Mouse (Mus musculus): ENCODE measurements at regions not wholly inside any gene's neighbourhood (a gene's known extent, or its start where the extent isn't known, plus 50 kb on each side); places are given as distances from the start of the nearest gene placed in this dataset.
A peak's percentile ranks its signal among the peaks of the same experiment; 100 is the strongest.

GRCm38 (mm10) chr13:25594629-25595028 is 324.3 kb upstream of the Nrsn1 start:
- Histone ChIP-seq H3K9me3 (ENCODE audit: control insufficient read depth, low read length) (no peaks in the 10 kb centered on the region), H3K9ac (ENCODE audit: low read length) (no peak overlapping the region), H3K4me3 (ENCODE audit: low read depth, low read length) (no peak overlapping the region), H3K27me3 (ENCODE audit: control insufficient read depth, insufficient read depth, low read length) (no peaks in the 10 kb centered on the region), H3K4me2 (ENCODE audit: low read depth, low read length, severe bottlenecking) (no peak overlapping the region), H3K27ac (ENCODE audit: low read depth, low read length) (no peak overlapping the region), H3K4me1 (replicated peaks; ENCODE audit: control insufficient read depth, insufficient read depth, low read length) (no peaks in the 10 kb centered on the region), H3K36me3 (ENCODE audit: control insufficient read depth, insufficient read depth, low read length) (no peaks in the 10 kb centered on the region)
- WGBS, result 93% methylated on average over 3 of the region's 3 CpGs
- no peak for DNase-seq (ENCODE audit: low spot score)
- no peak for ATAC-seq (replicated peaks; ENCODE audit: low FRiP score)

DNA sequence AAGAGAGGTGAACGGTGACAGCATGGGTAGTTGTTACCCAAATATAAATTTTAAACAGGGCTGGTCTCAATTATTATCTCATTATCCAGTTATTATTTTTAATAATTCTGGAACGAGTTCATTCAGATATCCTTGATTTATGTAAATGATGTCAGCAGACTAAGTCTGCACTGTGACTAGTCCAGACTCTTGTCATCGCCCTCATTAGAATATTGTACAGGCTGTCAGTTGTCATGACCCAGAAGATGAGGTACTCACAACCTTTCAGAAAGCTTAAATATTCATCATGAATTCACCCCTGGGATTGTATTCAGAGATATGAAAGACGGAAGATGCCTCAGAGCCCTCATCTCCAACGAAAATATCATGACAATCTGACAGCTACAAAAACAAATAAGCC is 300.3 kb upstream of the Nrsn1 start:
- Histone ChIP-seq H3K4me1 (replicated peaks; ENCODE audit: control insufficient read depth, insufficient read depth, low read length) (no peaks in the 10 kb centered on the region), H3K9ac (ENCODE audit: low read length) (no peak overlapping the region), H3K27ac (ENCODE audit: low read depth, low read length) (no peak overlapping the region), H3K4me3 (ENCODE audit: low read depth, low read length) (no peak overlapping the region), H3K36me3 (ENCODE audit: control insufficient read depth, insufficient read depth, low read length) (no peaks in the 10 kb centered on the region), H3K9me3 (ENCODE audit: control insufficient read depth, low read length) (no peaks in the 10 kb centered on the region), H3K27me3 (ENCODE audit: control insufficient read depth, insufficient read depth, low read length) (no peaks in the 10 kb centered on the region), H3K4me2 (ENCODE audit: low read depth, low read length, severe bottlenecking) (no peak overlapping the region)
- 79% methylated on average over 5 of the region's 5 CpGs for WGBS
- DNase-seq (ENCODE audit: low spot score) (no peak), ATAC-seq (replicated peaks; ENCODE audit: low FRiP score) (no peak)

- ATAC-seq (replicated peaks; ENCODE audit: low FRiP score) (peak; percentile 55), DNase-seq (ENCODE audit: low spot score) (peak; percentile 59)
- Histone ChIP-seq H3K27ac (ENCODE audit: low read depth, low read length) (no peak overlapping the region), H3K4me3 (ENCODE audit: low read depth, low read length) (no peak overlapping the region), H3K9me3 (ENCODE audit: control insufficient read depth, low read length) (no peaks in the 10 kb centered on the region), H3K36me3 (ENCODE audit: control insufficient read depth, insufficient read depth, low read length) (no peaks in the 10 kb centered on the region), H3K27me3 (ENCODE audit: control insufficient read depth, insufficient read depth, low read length) (no peaks in the 10 kb centered on the region), H3K9ac (ENCODE audit: low read length) (no peak overlapping the region), H3K4me2 (ENCODE audit: low read depth, low read length, severe bottlenecking) (no peak overlapping the region), H3K4me1 (replicated peaks; ENCODE audit: control insufficient read depth, insufficient read depth, low read length) (no peaks in the 10 kb centered on the region)
- WGBS, result 14% methylated on average over 2 of the region's 2 CpGs
These were observed 292.4 kb upstream of the Nrsn1 start for GRCm38 (mm10) chr13:25562746-25563145.

DNA sequence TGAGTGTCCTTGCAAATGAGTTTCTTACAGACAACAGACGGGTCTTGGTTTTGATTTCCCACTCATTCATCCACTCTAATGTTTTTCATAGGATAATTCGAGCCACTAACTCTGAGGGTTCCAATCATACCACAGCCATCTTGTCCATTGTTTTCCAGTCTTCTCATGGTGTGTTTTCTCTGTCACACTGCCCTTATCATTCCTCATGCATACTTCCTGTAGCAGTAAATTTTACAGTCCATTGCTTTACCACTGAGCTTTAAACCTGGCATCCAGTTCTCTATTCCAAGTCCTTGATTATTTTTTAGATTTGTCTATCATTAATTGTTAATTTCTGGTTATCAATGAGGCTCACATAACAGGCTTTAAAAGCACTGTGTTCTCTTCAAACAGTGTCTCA is 290.0 kb upstream of the Nrsn1 start:
- Histone ChIP-seq H3K27ac (ENCODE audit: low read depth, low read length) (no peak overlapping the region), H3K27me3 (ENCODE audit: control insufficient read depth, insufficient read depth, low read length) (no peaks in the 10 kb centered on the region), H3K36me3 (ENCODE audit: control insufficient read depth, insufficient read depth, low read length) (no peaks in the 10 kb centered on the region), H3K9ac (ENCODE audit: low read length) (no peak overlapping the region), H3K4me2 (ENCODE audit: low read depth, low read length, severe bottlenecking) (no peak overlapping the region), H3K9me3 (ENCODE audit: control insufficient read depth, low read length) (no peaks in the 10 kb centered on the region), H3K4me3 (ENCODE audit: low read depth, low read length) (no peak overlapping the region), H3K4me1 (replicated peaks; ENCODE audit: control insufficient read depth, insufficient read depth, low read length) (no peaks in the 10 kb centered on the region)
- 48% methylated on average over 2 of the region's 2 CpGs for WGBS
- no peak for ATAC-seq (replicated peaks; ENCODE audit: low FRiP score)
- no peak for DNase-seq (ENCODE audit: low spot score)

GRCm38 (mm10) chr13:25554962-25555361 is 284.7 kb upstream of the Nrsn1 start:
- Histone ChIP-seq H3K27ac (ENCODE audit: low read depth, low read length) (no peak overlapping the region), H3K9ac (ENCODE audit: low read length) (no peak overlapping the region), H3K4me1 (replicated peaks; ENCODE audit: control insufficient read depth, insufficient read depth, low read length) (no peaks in the 10 kb centered on the region), H3K4me2 (ENCODE audit: low read depth, low read length, severe bottlenecking) (no peak overlapping the region), H3K27me3 (ENCODE audit: control insufficient read depth, insufficient read depth, low read length) (no peaks in the 10 kb centered on the region), H3K4me3 (ENCODE audit: low read depth, low read length) (no peak overlapping the region), H3K9me3 (ENCODE audit: control insufficient read depth, low read length) (no peaks in the 10 kb centered on the region), H3K36me3 (ENCODE audit: control insufficient read depth, insufficient read depth, low read length) (no peaks in the 10 kb centered on the region)
- 78% methylated on average over 6 of the region's 6 CpGs for WGBS
- ATAC-seq (replicated peaks; ENCODE audit: low FRiP score) (no peak), DNase-seq (ENCODE audit: low spot score) (no peak)

DNA sequence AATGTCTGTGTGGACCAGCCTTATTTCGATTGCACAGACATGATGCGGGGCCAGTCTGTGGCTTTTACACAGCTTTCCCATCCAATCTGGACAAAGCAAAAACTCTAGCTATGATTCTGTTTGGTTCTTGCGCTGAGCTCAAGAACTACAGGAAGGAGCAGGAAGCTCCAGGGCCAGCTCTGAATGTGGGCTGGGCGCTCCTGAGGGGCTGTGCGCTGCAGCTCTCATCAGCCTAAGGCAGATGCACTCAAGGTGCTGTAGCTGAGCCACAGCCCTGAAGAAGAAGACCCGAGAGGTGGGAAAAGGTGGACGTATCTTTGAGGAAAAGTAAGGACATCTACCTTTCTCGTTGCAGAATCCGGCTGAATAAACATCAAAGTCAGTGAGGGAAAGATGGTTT is 278.2 kb upstream of the Nrsn1 start:
- ATAC-seq (replicated peaks; ENCODE audit: low FRiP score) (no peak), DNase-seq (ENCODE audit: low spot score) (no peak)
- 92% methylated on average over 9 of the region's 9 CpGs for WGBS

DNA sequence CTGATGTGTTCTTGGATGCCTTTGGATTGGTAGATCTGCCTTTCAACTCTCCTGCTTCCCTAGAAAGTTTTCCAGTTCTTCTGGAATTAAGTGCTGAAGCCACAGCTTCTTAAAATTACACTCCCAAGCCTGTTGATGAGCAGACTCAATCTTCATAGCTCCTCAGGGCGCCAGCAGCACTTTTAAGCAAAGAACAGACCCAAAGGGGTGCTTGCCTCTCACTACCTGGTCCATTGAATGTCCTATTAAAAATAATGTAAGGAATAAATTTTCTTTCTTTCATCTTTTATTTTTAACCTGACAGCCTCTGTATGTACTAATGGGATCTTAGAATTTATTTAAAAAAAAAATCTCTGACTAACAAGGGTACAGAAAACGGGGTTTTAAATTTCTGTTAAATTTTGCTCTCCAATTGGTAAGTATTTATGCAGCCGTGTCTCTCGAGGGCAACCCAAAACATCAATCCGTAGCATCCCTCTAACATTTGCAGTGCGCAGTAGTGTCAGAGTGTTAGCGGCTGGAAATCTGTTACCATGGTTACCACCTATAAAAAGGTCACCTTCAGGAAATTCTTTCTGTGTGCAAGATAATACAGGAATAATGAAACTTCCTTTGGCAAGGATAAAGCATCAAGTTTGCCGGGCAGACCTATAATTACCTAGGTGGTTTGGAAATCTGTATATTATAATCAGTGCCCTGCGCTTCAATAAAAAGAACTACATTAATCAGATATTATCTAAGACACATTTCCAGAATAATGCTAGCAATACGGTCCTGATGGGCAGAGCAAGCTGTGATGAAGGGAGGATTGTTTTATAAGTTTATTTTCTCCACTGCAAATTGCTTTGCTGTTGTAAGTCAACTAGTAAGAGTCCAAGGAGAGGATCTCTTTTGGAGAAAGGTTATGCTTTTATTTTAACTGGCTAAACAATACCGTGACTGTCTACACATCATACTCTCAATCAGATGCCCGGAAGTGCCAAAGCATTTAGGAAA is 277.1 kb upstream of the Nrsn1 start:
- H3K4me1 ChIP-seq (replicated peaks; ENCODE audit: control insufficient read depth, insufficient read depth, low read length), result no peaks in the 10 kb centered on the region
- H3K27ac ChIP-seq (ENCODE audit: low read depth, low read length), result no peak overlapping the region
- 70% methylated on average over 12 of the region's 12 CpGs for WGBS
- H3K9ac ChIP-seq (ENCODE audit: low read length), result no peak overlapping the region
- no peaks in the 10 kb centered on the region for H3K9me3 ChIP-seq (ENCODE audit: control insufficient read depth, low read length)
- no peaks in the 10 kb centered on the region for H3K36me3 ChIP-seq (ENCODE audit: control insufficient read depth, insufficient read depth, low read length)
- no peak overlapping the region for H3K4me2 ChIP-seq (ENCODE audit: low read depth, low read length, severe bottlenecking)
- no peak overlapping the region for H3K4me3 ChIP-seq (ENCODE audit: low read depth, low read length)
- H3K27me3 ChIP-seq (ENCODE audit: control insufficient read depth, insufficient read depth, low read length), result no peaks in the 10 kb centered on the region
- ATAC-seq (replicated peaks; ENCODE audit: low FRiP score), result no peak
- no peak for DNase-seq (ENCODE audit: low spot score)

More for the DNA sequence above, 278.2 kb upstream of the Nrsn1 start:
- H3K4me1 ChIP-seq (replicated peaks; ENCODE audit: control insufficient read depth, insufficient read depth, low read length), result no peaks in the 10 kb centered on the region
- H3K27ac ChIP-seq (ENCODE audit: low read depth, low read length), result no peak overlapping the region
- H3K9me3 ChIP-seq (ENCODE audit: control insufficient read depth, low read length), result no peaks in the 10 kb centered on the region
- no peak overlapping the region for H3K9ac ChIP-seq (ENCODE audit: low read length)
- no peaks in the 10 kb centered on the region for H3K27me3 ChIP-seq (ENCODE audit: control insufficient read depth, insufficient read depth, low read length)
- H3K4me3 ChIP-seq (ENCODE audit: low read depth, low read length), result no peak overlapping the region
- no peak overlapping the region for H3K4me2 ChIP-seq (ENCODE audit: low read depth, low read length, severe bottlenecking)
- H3K36me3 ChIP-seq (ENCODE audit: control insufficient read depth, insufficient read depth, low read length), result no peaks in the 10 kb centered on the region

DNA sequence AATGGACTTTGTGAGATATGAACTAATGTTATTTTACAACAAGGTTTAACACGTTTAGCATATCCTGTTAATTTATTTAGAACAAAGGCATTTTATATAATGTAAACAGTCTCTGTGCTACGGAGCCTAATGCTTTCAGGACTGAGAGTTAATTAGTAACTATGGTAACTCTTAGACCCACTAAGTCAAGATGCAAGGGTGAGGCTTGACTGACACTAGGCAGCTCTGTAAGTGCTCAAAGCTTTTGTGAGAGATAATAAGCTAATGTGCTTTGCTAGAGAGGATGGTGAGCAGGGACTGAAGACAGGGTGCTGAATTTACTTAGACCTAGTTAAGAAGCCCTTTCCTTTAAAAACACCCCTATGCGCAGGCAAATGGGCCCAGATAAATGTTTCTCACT is 253.8 kb upstream of the Nrsn1 start:
- Histone ChIP-seq H3K27ac (ENCODE audit: low read depth, low read length) (no peak overlapping the region), H3K4me1 (replicated peaks; ENCODE audit: control insufficient read depth, insufficient read depth, low read length) (no peaks in the 10 kb centered on the region), H3K9me3 (ENCODE audit: control insufficient read depth, low read length) (no peaks in the 10 kb centered on the region), H3K27me3 (ENCODE audit: control insufficient read depth, insufficient read depth, low read length) (no peaks in the 10 kb centered on the region), H3K36me3 (ENCODE audit: control insufficient read depth, insufficient read depth, low read length) (no peaks in the 10 kb centered on the region), H3K4me2 (ENCODE audit: low read depth, low read length, severe bottlenecking) (no peak overlapping the region), H3K4me3 (ENCODE audit: low read depth, low read length) (no peak overlapping the region), H3K9ac (ENCODE audit: low read length) (no peak overlapping the region)
- 24% methylated on average over 3 of the region's 3 CpGs for WGBS
- peak; percentile 70 for ATAC-seq (replicated peaks; ENCODE audit: low FRiP score)
- no peak for DNase-seq (ENCODE audit: low spot score)

- ATAC-seq (replicated peaks; ENCODE audit: low FRiP score), result peak; percentile 53; the same call in 1 of the 2 replicates
These were observed 237.1 kb upstream of the Nrsn1 start for GRCm38 (mm10) chr13:25507355-25507754.

More at GRCm38 (mm10) chr13:25507355-25507754, 237.1 kb upstream of the Nrsn1 start:
- H3K9ac ChIP-seq (ENCODE audit: low read length), result no peak overlapping the region
- no peaks in the 10 kb centered on the region for H3K36me3 ChIP-seq (ENCODE audit: control insufficient read depth, insufficient read depth, low read length)
- no peak overlapping the region for H3K27ac ChIP-seq (ENCODE audit: low read depth, low read length)
- H3K4me1 ChIP-seq (replicated peaks; ENCODE audit: control insufficient read depth, insufficient read depth, low read length), result no peaks in the 10 kb centered on the region
- H3K9me3 ChIP-seq (ENCODE audit: control insufficient read depth, low read length), result no peaks in the 10 kb centered on the region
- no peak overlapping the region for H3K4me2 ChIP-seq (ENCODE audit: low read depth, low read length, severe bottlenecking)
- DNase-seq (ENCODE audit: low spot score), result no peak
- H3K27me3 ChIP-seq (ENCODE audit: control insufficient read depth, insufficient read depth, low read length), result no peaks in the 10 kb centered on the region
- H3K4me3 ChIP-seq (ENCODE audit: low read depth, low read length), result no peak overlapping the region

Data from forebrain, embryonic 11.5 days (tissue).